Mouse (Mus musculus) urinary bladder, postnatal 36 days (tissue): ENCODE results near the gene Eef1akmt2.

Experiments
- DNase-seq, 2 experiments: peaks; one replicate each; pipeline ENCODE4 v3.0.0; 2022; ENCODE audit warnings: low spot score in 2 of 2, mixed read lengths in 1 of 2

Eef1akmt2 gene

GRCm38 (mm10) chr7:132790447-132791219 is 61.8 kb downstream of the Eef1akmt2 start:
- peak in 1 of 2 experiments; percentile 65 for DNase-seq

- DNase-seq, result no peak
These were observed 63.6 kb downstream of the Eef1akmt2 start for GRCm38 (mm10) chr7:132788826-132789225.

- DNase-seq, result no peak
These were observed 64.8 kb downstream of the Eef1akmt2 start for GRCm38 (mm10) chr7:132787496-132788190.

DNA sequence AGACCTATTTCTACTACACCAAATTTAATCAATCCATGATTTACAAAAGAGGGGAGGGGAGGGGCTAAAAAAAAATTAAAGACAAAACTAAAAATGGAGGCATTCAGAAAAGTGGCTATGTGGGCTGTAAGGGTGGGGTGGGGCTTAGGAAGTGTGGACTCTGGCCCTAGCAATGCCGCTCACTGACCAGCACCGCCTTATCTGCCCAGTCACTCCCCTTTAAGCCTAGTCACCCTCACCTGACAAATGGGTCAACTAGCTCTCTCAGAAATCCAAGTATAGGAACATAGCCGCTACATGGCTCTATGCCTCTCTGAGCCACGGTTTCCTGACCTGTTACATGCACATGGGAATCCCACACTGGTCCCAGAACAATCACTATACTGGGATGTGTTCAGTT is 65.5 kb downstream of the Eef1akmt2 start:
- no peak for DNase-seq

GRCm38 (mm10) chr7:132786522-132786921 is 66.0 kb downstream of the Eef1akmt2 start:
- DNase-seq, result no peak

- no peak for DNase-seq
These were observed 66.5 kb downstream of the Eef1akmt2 start for GRCm38 (mm10) chr7:132786011-132786410.

- DNase-seq, result no peak
These were observed 68.4 kb downstream of the Eef1akmt2 start for GRCm38 (mm10) chr7:132784101-132784500.

- no peak for DNase-seq
These were observed 70.6 kb downstream of the Eef1akmt2 start for GRCm38 (mm10) chr7:132781850-132782249.

GRCm38 (mm10) chr7:132781130-132781814 is 71.2 kb downstream of the Eef1akmt2 start:
- no peak for DNase-seq

DNA sequence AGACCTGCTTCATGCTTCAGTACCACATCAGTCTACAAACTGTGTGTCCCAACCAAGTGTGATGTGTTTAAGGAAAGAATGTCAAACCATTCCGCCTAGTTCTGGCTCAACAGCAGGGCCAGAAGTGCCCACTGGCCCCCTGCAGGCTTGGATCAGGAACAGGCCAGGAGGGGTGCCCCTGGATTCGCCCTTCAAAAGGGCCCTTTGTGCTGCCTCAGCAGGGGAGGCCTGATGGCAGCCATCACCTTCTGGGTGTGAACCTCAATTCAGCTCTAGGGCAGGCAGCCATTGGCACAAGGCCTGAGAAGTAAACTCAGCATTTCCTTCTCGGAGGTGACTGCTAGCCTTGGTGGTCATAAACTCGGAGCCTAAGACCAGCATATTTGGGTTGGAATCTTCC is 71.9 kb downstream of the Eef1akmt2 start:
- DNase-seq, result no peak

DNA sequence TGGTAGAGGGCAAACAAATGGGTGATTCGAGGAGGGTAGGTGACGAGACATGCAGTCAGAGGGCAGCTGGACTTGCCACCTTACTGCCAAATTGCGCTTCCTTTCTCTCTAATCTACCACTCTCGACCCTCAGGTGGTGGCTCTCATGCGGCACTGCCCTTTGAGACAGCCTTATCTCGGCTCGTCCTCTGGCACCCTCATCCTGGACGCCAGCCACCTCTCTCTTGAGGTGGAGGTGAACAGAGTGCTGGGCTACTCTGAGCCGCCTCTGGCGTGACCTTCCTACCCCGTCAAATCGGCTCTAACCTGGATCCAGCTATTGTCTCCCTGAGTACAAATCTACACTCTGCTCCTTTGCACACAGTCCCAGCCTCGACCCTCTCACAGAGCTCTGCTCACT is 73.8 kb downstream of the Eef1akmt2 start:
- DNase-seq, result no peak

DNA sequence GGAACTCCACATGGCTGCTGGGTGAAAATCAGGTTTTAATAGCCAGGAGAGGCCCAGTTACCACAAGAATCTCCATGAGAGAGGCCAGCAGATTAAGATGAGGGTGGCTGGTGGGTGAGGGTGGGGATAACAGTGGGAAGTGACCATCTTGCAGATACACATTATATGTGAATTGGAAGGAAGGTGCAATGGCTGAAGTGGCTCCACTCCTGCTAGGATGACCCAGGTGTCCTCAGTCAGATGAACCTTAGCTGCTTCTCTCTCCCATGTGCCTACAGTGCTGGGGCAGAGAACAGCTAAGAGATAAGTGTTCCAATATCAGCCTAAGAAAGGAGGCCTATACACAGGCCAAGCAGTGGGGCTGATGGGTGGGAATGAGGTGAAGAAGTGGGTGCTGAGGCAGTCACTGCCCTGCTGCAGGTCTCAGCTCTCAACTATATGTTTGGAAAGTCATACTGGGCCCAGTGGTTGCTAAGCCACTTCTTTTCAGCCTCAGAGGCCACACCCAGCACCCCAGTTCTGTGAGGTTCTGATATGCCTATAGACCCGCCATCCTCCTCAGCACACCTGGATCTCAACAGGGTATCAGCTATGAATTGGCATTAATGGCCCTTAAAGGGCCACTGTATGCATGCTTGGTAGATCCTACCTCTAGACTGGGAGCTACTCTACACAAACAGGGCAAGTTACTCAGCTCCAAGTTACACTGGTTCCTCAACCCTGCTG is 74.6 kb downstream of the Eef1akmt2 start:
- no peak for DNase-seq
